8 mouse cellular contexts compared by ENCODE assay signal in the genomic region with DNA sequence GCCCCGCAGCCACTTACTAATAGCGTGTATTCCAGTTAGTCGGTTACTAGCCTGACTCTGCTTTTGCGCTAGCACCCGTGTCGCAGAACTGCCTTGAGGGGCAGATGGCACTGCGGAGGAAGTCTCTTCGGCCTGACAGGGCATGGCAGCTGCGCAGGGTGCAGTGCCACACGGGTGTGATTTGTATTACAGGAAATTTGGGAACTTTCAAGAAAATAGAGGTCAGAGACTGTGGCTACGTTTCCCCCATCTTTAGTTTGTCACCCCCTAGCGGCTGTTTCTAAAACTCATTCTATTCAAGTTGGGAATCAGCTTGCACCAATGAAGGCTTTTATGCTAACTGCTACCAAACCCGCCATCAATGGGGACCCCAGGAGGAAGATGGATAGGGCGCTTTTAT. TPM values are rescaled to one million over a fixed set of nuclear protein-coding genes. Genes with fewer than 3 reads are reported as not detected.
DNase-seq lines count a peak whose midpoint lies in the region; ATAC-seq and TF ChIP-seq lines count a peak whose summit lies in the region.

No protein-coding gene starts in this region.

- no peak overlapping the region for H3K27ac ChIP-seq in ES-Bruce4 (ENCODE audit: insufficient read depth, low read length)
- H3K27ac ChIP-seq in heart, embryonic 16.5 days (ENCODE audit: low read length) = no peak overlapping the region
- H3K27ac ChIP-seq in stomach, postnatal 0 days (replicated peaks) = no peak overlapping the region

- H3K4me3 ChIP-seq in ES-Bruce4 (ENCODE audit: low read depth, low read length) = peak overlapping the region; percentile 4; the same call in 1 of the 2 replicates
- peak overlapping the region; percentile 41 for H3K4me3 ChIP-seq in heart, embryonic 16.5 days (ENCODE audit: low read length)
- H3K4me3 ChIP-seq in stomach, postnatal 0 days (ENCODE audit: low read depth, low read length) = no peak overlapping the region

- no peaks in the 10 kb centered on the region for H3K9me3 ChIP-seq in ES-Bruce4 (replicated peaks; ENCODE audit: control insufficient read depth, insufficient read depth, low read length, poor library complexity, severe bottlenecking)
- H3K9me3 ChIP-seq in heart, embryonic 16.5 days (replicated peaks; ENCODE audit: control insufficient read depth, low read length) = no peaks in the 10 kb centered on the region
- no peaks in the 10 kb centered on the region for H3K9me3 ChIP-seq in stomach, postnatal 0 days (ENCODE audit: control insufficient read depth, low read length)

- H3K9ac ChIP-seq in ES-Bruce4 (ENCODE audit: low read depth, poor library complexity, severe bottlenecking) = no peak overlapping the region; the same call in 1 of the 2 replicates
- H3K9ac ChIP-seq in heart, embryonic 16.5 days (ENCODE audit: low read length) = peak overlapping the region; percentile 65
- no peak overlapping the region for H3K9ac ChIP-seq in stomach, postnatal 0 days (ENCODE audit: low read length)

- TF ChIP-seq POLR2A in ES-Bruce4 (IDR thresholded peaks at IDR 0.05; ENCODE audit: insufficient read depth, low read length) = no peak

- no peaks in the 10 kb centered on the region for H3K36me3 ChIP-seq in ES-Bruce4 (ENCODE audit: control insufficient read depth, insufficient read depth, low read length, poor library complexity, severe bottlenecking)
- no peaks in the 10 kb centered on the region for H3K36me3 ChIP-seq in heart, embryonic 16.5 days (ENCODE audit: control insufficient read depth, insufficient read depth)
- H3K36me3 ChIP-seq in stomach, postnatal 0 days (ENCODE audit: control insufficient read depth, insufficient read depth, low read length) = no peaks in the 10 kb centered on the region

- intact Hi-C loops in gastrocnemius, postnatal 14 days (cut with DNase I; ENCODE audit: low total_unique reads) = loop anchor here (5.0 kb wide), 2 partner anchors 154 to 174 kb away; no protein-coding TSS in a partner anchor

- no peaks in the 10 kb centered on the region for H3K4me1 ChIP-seq in ES-Bruce4 (ENCODE audit: control insufficient read depth, insufficient read depth, low read length)
- no peaks in the 10 kb centered on the region for H3K4me1 ChIP-seq in heart, embryonic 16.5 days (ENCODE audit: control insufficient read depth, insufficient read depth, low read length)
- no peaks in the 10 kb centered on the region for H3K4me1 ChIP-seq in stomach, postnatal 0 days (replicated peaks; ENCODE audit: control insufficient read depth, insufficient read depth)

- H3K4me2 ChIP-seq in heart, embryonic 16.5 days (ENCODE audit: low read depth, low read length) = peak overlapping the region; percentile 68
- peak overlapping the region; percentile 5; the same call in 1 of the 2 replicates for H3K4me2 ChIP-seq in stomach, postnatal 0 days (replicated peaks; ENCODE audit: low read depth)

- peak; percentile 33 for TF ChIP-seq CTCF in ES-Bruce4 (IDR thresholded peaks at IDR 0.05; ENCODE audit: low read depth, low read length)
- TF ChIP-seq CTCF in stomach, postnatal 0 days (IDR thresholded peaks at IDR 0.05; ENCODE audit: low read depth) = peak; percentile 79

- H3K27me3 ChIP-seq in ES-Bruce4 (ENCODE audit: control insufficient read depth, insufficient read depth, low read length, poor library complexity, severe bottlenecking) = no peaks in the 10 kb centered on the region
- no peaks in the 10 kb centered on the region for H3K27me3 ChIP-seq in heart, embryonic 16.5 days (ENCODE audit: control insufficient read depth, insufficient read depth, low read length)
- H3K27me3 ChIP-seq in stomach, postnatal 0 days (ENCODE audit: control insufficient read depth, insufficient read depth, low read length) = no peaks in the 10 kb centered on the region

- 23% methylated on average over 14 of the region's 14 CpGs for WGBS in heart, embryonic 16.5 days
- WGBS in stomach, postnatal 0 days = 25% methylated on average over 14 of the region's 14 CpGs

- no peak for ATAC-seq in heart, embryonic 16.5 days (replicated peaks; ENCODE audit: extremely low read depth, insufficient read depth, low FRiP score)
- ATAC-seq in stomach, postnatal 0 days (ENCODE audit: low FRiP score, low TSS enrichment) = no peak

- peak; percentile 35 for DNase-seq in gastrocnemius, postnatal 10 days
- DNase-seq in gastrocnemius, postnatal 14 days = no peak
- DNase-seq in embryo, embryonic 10.5 days (ENCODE audit: low spot score) = peak; percentile 87
- DNase-seq in kidney, postnatal 14 days = peak; percentile 59
- peak; percentile 30 to 67 for DNase-seq in lung, postnatal 4 days
- peak; percentile 18 for DNase-seq in stomach, postnatal 0 days (ENCODE audit: low spot score)

- TF ChIP-seq EP300 in ES-Bruce4 (IDR thresholded peaks at IDR 0.05; ENCODE audit: insufficient read depth, low read depth, low read length) = no peak
- TF ChIP-seq EP300 in stomach, postnatal 0 days (optimal IDR thresholded peaks at IDR 0.05) = no peak

RNA-seq across cellular contexts. Expression of a gene that starts 11.6 kb away (rescaled TPM):
- total RNA-seq in gastrocnemius, postnatal 10 days (2021) = 1 to 10 TPM; 2.2 to 4.9 TPM
- total RNA-seq in gastrocnemius, postnatal 14 days (2021) = 1 to 10 TPM; 1.1 to 2.2 TPM
- 28.2 and 28.6 TPM in 2 replicates for polyA plus RNA-seq in ES-Bruce4 (2011; ENCODE audit: insufficient read depth, insufficient read length, low read depth, missing spikeins)
- polyA plus RNA-seq in heart, embryonic 16.5 days (2015; fragmentation: Nextera tagmentation; extraction: Ambion mirVana) = 6.2 and 9.4 TPM in 2 replicates
- polyA plus RNA-seq in stomach, postnatal 0 days (2015; fragmentation: Nextera tagmentation; extraction: Ambion mirVana) = 3.3 and 3.8 TPM in 2 replicates

RNA-seq across cellular contexts. Expression of a gene that starts 14.9 kb away (rescaled TPM):
- total RNA-seq in gastrocnemius, postnatal 10 days (2021) = 10 to 100 TPM; 34.5 to 36.4 TPM
- 10 to 100 TPM; 28.6 to 29.4 TPM for total RNA-seq in gastrocnemius, postnatal 14 days (2021)
- 29.5 and 32.2 TPM in 2 replicates for polyA plus RNA-seq in ES-Bruce4 (2011; ENCODE audit: insufficient read depth, insufficient read length, low read depth, missing spikeins)
- polyA plus RNA-seq in heart, embryonic 16.5 days (2015; fragmentation: Nextera tagmentation; extraction: Ambion mirVana) = 51.8 and 54.0 TPM in 2 replicates
- polyA plus RNA-seq in stomach, postnatal 0 days (2015; fragmentation: Nextera tagmentation; extraction: Ambion mirVana) = 43.7 and 48.2 TPM in 2 replicates
